In the genomic region with DNA sequence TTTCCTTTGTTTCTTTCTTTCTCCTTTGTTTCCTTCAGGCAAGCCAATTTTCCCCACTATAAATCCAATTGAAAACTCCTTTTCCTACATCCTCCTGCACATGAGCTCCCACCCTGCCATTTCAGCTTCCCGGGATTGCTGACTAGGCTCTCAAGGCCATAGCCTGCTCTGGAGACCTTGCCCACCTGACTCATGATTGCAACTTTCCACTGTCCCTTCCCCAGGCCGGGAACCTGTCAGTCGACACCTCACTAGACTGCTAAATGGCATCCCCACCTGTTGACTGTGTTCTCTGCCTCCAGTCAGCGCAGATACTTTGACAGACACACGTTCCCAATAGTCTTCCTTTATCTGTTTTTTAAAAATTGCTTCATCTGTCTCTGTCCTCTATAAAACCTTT, we compare ENCODE assay signal across 26 mouse cellular contexts.
"Had no signal": no experiment of that assay in that cellular context is flagged by ENCODE, and none has a peak within 500 bp of the region (broad histone marks: within the 10 kb centered on the region; RNA-seq: fewer than 3 reads in every experiment).

No protein-coding gene starts in this region.

- H3K4me3 ChIP-seq: gastrocnemius, adult 2 months; heart, adult 2 months; heart, embryonic 13.5 days; heart, embryonic 15.5 days; hindbrain, embryonic 10.5 days; hindbrain, embryonic 12.5 days; intestine, embryonic 15.5 days; kidney, embryonic 15.5 days; left cerebral cortex, adult 2 months; limb, embryonic 10.5 days; limb, embryonic 12.5 days; liver, embryonic 13.5 days; liver, embryonic 15.5 days had no signal

- DNase-seq: gastrocnemius, adult 2 months; gastrocnemius, postnatal 10 days; gastrocnemius, postnatal 25 days; heart, adult 2 months; heart, postnatal 14 days; heart, postnatal 4 days; kidney, adult 11 months; kidney, adult 2 months; kidney, adult 9 months; kidney, postnatal 14 days; kidney, postnatal 36 days; liver; liver, embryonic 13.5 days; liver, postnatal 0 days had no signal

- H3K27ac ChIP-seq: gastrocnemius, adult 2 months; heart, adult 2 months; heart, embryonic 13.5 days; heart, embryonic 15.5 days; hindbrain, embryonic 10.5 days; hindbrain, embryonic 12.5 days; hindbrain, embryonic 14.5 days; intestine, embryonic 15.5 days; kidney, embryonic 15.5 days; kidney, postnatal 0 days; left cerebral cortex, adult 2 months; limb, embryonic 10.5 days; limb, embryonic 12.5 days; liver, embryonic 13.5 days; liver, embryonic 15.5 days had no signal
